Mouse (Mus musculus) midbrain, embryonic 12.5 days (tissue): ENCODE results near the gene Nup210l. TPM values are rescaled to one million over a fixed set of nuclear protein-coding genes. Genes with fewer than 3 reads are reported as not detected.

Experiments
- ATAC-seq: fragments of 200-750 bp; cut with Nextera tagmentation; 2 replicates; pipeline ENCODE4 v1.8.0; 2017; ENCODE audit warnings: low read depth, moderate TSS enrichment, moderate library complexity; ENCODE audit not compliant: low FRiP score
- H3K27ac ChIP-seq: fragments of 300-500 bp; sonication (generic); replicated peaks from 2 replicates; pipeline ENCODE4 v1.5.1; 2016; ENCODE audit warnings: mild to moderate bottlenecking
- H3K27me3 ChIP-seq: fragments of 300-500 bp; sonication (generic); 2 replicates; pipeline ENCODE4 v1.6.1; 2016; ENCODE audit warnings: mild to moderate bottlenecking
- H3K36me3 ChIP-seq: fragments of 300-500 bp; sonication (generic); 2 replicates; pipeline ENCODE4 v1.6.1; 2016
- H3K4me1 ChIP-seq: fragments of 300-500 bp; sonication (generic); 2 replicates; pipeline ENCODE4 v1.6.1; 2016
- H3K4me2 ChIP-seq: fragments of 300-500 bp; sonication (generic); replicated peaks from 2 replicates; pipeline ENCODE4 v1.6.1; 2016; ENCODE audit warnings: mild to moderate bottlenecking, moderate library complexity
- H3K4me3 ChIP-seq: fragments of 300-500 bp; sonication (generic); 2 replicates; pipeline ENCODE4 v1.5.1; 2016; ENCODE audit warnings: mild to moderate bottlenecking
- H3K9ac ChIP-seq: fragments of 300-500 bp; sonication (generic); replicated peaks from 2 replicates; pipeline ENCODE4 v1.6.1; 2016; ENCODE audit warnings: mild to moderate bottlenecking, moderate library complexity
- H3K9me3 ChIP-seq: fragments of 300-500 bp; sonication (generic); 2 replicates; pipeline ENCODE4 v1.6.1; 2016; ENCODE audit warnings: mild to moderate bottlenecking
- WGBS: fragments of 180-500 bp; shearing (Covaris S2); methylation state at CpG from one replicate; pipeline ENCODE4 v1.1.7; 2016; 5-methylcytosine and 5-hydroxymethylcytosine counted together
- polyA plus RNA-seq: library from polyadenylated mRNA; unstranded; fragments of >200 nt; fragmentation: Nextera tagmentation; extraction: Ambion mirVana; gene quantifications from 2 replicates; pipeline ENCODE4 v1.2.1, GENCODE M21; 2016

Gene Nup210l
- polyA plus RNA-seq, 1 experiment from 2014 or later, result 0.57 TPM

- WGBS, result 84% methylated on average over 5 of the region's 5 CpGs
- Histone ChIP-seq H3K27ac (no peak overlapping the region), H3K4me3 (no peak overlapping the region), H3K36me3 (no peaks in the 10 kb centered on the region), H3K9me3 (no peaks in the 10 kb centered on the region), H3K4me1 (no peaks in the 10 kb centered on the region), H3K4me2 (no peak overlapping the region), H3K27me3 (no peaks in the 10 kb centered on the region), H3K9ac (no peak overlapping the region)
- no peak for ATAC-seq
Observed at GRCm38 (mm10) chr3:90134993-90135392, 31.1 kb downstream of the Nup210l start.

GRCm38 (mm10) chr3:90136660-90137059 is 32.7 kb downstream of the Nup210l start:
- no peak overlapping the region for H3K4me2 ChIP-seq
- H3K27me3 ChIP-seq, result no peaks in the 10 kb centered on the region
- no peaks in the 10 kb centered on the region for H3K4me1 ChIP-seq
- no peak for ATAC-seq
- H3K27ac ChIP-seq, result no peak overlapping the region
- no peak overlapping the region for H3K9ac ChIP-seq
- WGBS, result 38% methylated on average over 13 of the region's 13 CpGs
- no peaks in the 10 kb centered on the region for H3K9me3 ChIP-seq
- H3K4me3 ChIP-seq, result no peak overlapping the region
- no peaks in the 10 kb centered on the region for H3K36me3 ChIP-seq

GRCm38 (mm10) chr3:90137606-90138005 is 33.7 kb downstream of the Nup210l start:
- ATAC-seq, result no peak
- H3K36me3 ChIP-seq, result no peaks in the 10 kb centered on the region

GRCm38 (mm10) chr3:90139962-90140361 is 36.0 kb downstream of the Nup210l start:
- WGBS, result 98% methylated on average over 3 of the region's 3 CpGs
- ATAC-seq, result no peak
- Histone ChIP-seq H3K27me3 (no peaks in the 10 kb centered on the region), H3K4me1 (no peaks in the 10 kb centered on the region), H3K9me3 (no peaks in the 10 kb centered on the region), H3K4me2 (no peak overlapping the region), H3K36me3 (no peaks in the 10 kb centered on the region), H3K4me3 (no peak overlapping the region), H3K27ac (no peak overlapping the region), H3K9ac (no peak overlapping the region)

More at GRCm38 (mm10) chr3:90137606-90138005, 33.7 kb downstream of the Nup210l start:
- no peak overlapping the region for H3K4me3 ChIP-seq
- no peaks in the 10 kb centered on the region for H3K9me3 ChIP-seq
- no peak overlapping the region for H3K27ac ChIP-seq
- WGBS, result no CpG with 5 or more reads among the region's 1 CpGs
- no peak overlapping the region for H3K4me2 ChIP-seq
- H3K9ac ChIP-seq, result no peak overlapping the region
- H3K27me3 ChIP-seq, result no peaks in the 10 kb centered on the region
- no peaks in the 10 kb centered on the region for H3K4me1 ChIP-seq

- no peak overlapping the region for H3K4me3 ChIP-seq
- no peak overlapping the region for H3K4me2 ChIP-seq
- no peaks in the 10 kb centered on the region for H3K4me1 ChIP-seq
- no peaks in the 10 kb centered on the region for H3K27me3 ChIP-seq
- H3K36me3 ChIP-seq, result no peaks in the 10 kb centered on the region
- no peak for ATAC-seq
- no peak overlapping the region for H3K9ac ChIP-seq
- WGBS, result 86% methylated on average over 3 of the region's 3 CpGs
- H3K27ac ChIP-seq, result no peak overlapping the region
- H3K9me3 ChIP-seq, result no peaks in the 10 kb centered on the region
Observed at GRCm38 (mm10) chr3:90145461-90145860, 41.5 kb downstream of the Nup210l start.

GRCm38 (mm10) chr3:90146651-90147050 is 42.7 kb downstream of the Nup210l start:
- Histone ChIP-seq H3K4me3 (no peak overlapping the region), H3K9ac (no peak overlapping the region), H3K36me3 (no peaks in the 10 kb centered on the region), H3K9me3 (no peaks in the 10 kb centered on the region), H3K27me3 (no peaks in the 10 kb centered on the region), H3K27ac (no peak overlapping the region), H3K4me2 (no peak overlapping the region), H3K4me1 (no peaks in the 10 kb centered on the region)
- 82% methylated on average over 1 of the region's 1 CpGs for WGBS
- ATAC-seq, result no peak

- H3K9ac ChIP-seq, result no peak overlapping the region
- no peaks in the 10 kb centered on the region for H3K4me1 ChIP-seq
- no peak overlapping the region for H3K4me3 ChIP-seq
- no peaks in the 10 kb centered on the region for H3K27me3 ChIP-seq
- H3K9me3 ChIP-seq, result no peaks in the 10 kb centered on the region
- no peak overlapping the region for H3K27ac ChIP-seq
- no peak for ATAC-seq
- WGBS, result 91% methylated on average over 12 of the region's 12 CpGs
- no peaks in the 10 kb centered on the region for H3K36me3 ChIP-seq
- no peak overlapping the region for H3K4me2 ChIP-seq
Observed at GRCm38 (mm10) chr3:90151086-90151740, 47.3 kb downstream of the Nup210l start.

- H3K4me2 ChIP-seq, result no peak overlapping the region
- no peak overlapping the region for H3K27ac ChIP-seq
- no peaks in the 10 kb centered on the region for H3K36me3 ChIP-seq
- H3K27me3 ChIP-seq, result no peaks in the 10 kb centered on the region
- no peak for ATAC-seq
- H3K4me1 ChIP-seq, result no peaks in the 10 kb centered on the region
- no peak overlapping the region for H3K4me3 ChIP-seq
- H3K9ac ChIP-seq, result no peak overlapping the region
- WGBS, result 77% methylated on average over 5 of the region's 5 CpGs
- H3K9me3 ChIP-seq, result no peaks in the 10 kb centered on the region
Observed at GRCm38 (mm10) chr3:90155996-90156395, 52.1 kb downstream of the Nup210l start.

- no peak for ATAC-seq
- Histone ChIP-seq H3K27ac (no peak overlapping the region), H3K9me3 (no peaks in the 10 kb centered on the region), H3K4me3 (no peak overlapping the region), H3K4me1 (no peaks in the 10 kb centered on the region), H3K27me3 (no peaks in the 10 kb centered on the region), H3K36me3 (no peaks in the 10 kb centered on the region), H3K4me2 (no peak overlapping the region), H3K9ac (no peak overlapping the region)
- WGBS, result 95% methylated on average over 9 of the region's 9 CpGs
Observed at GRCm38 (mm10) chr3:90159757-90160156, 55.8 kb downstream of the Nup210l start.

GRCm38 (mm10) chr3:90161541-90161940 is 57.6 kb downstream of the Nup210l start:
- no peaks in the 10 kb centered on the region for H3K4me1 ChIP-seq
- no peak overlapping the region for H3K9ac ChIP-seq
- ATAC-seq, result no peak
- H3K27ac ChIP-seq, result no peak overlapping the region
- 89% methylated on average over 3 of the region's 3 CpGs for WGBS
- no peaks in the 10 kb centered on the region for H3K9me3 ChIP-seq
- H3K27me3 ChIP-seq, result no peaks in the 10 kb centered on the region
- H3K4me3 ChIP-seq, result no peak overlapping the region
- no peaks in the 10 kb centered on the region for H3K36me3 ChIP-seq
- no peak overlapping the region for H3K4me2 ChIP-seq

- no peak overlapping the region for H3K27ac ChIP-seq
- H3K9me3 ChIP-seq, result no peaks in the 10 kb centered on the region
- H3K4me2 ChIP-seq, result no peak overlapping the region
- 73% methylated on average over 3 of the region's 3 CpGs for WGBS
- H3K36me3 ChIP-seq, result no peaks in the 10 kb centered on the region
- no peak overlapping the region for H3K9ac ChIP-seq
- no peaks in the 10 kb centered on the region for H3K4me1 ChIP-seq
- no peak for ATAC-seq
- H3K27me3 ChIP-seq, result no peaks in the 10 kb centered on the region
- H3K4me3 ChIP-seq, result no peak overlapping the region
Observed at GRCm38 (mm10) chr3:90179566-90179965, 75.6 kb downstream of the Nup210l start.

- Histone ChIP-seq H3K36me3 (no peaks in the 10 kb centered on the region), H3K4me3 (no peak overlapping the region), H3K9ac (no peak overlapping the region), H3K4me2 (no peak overlapping the region), H3K27me3 (no peaks in the 10 kb centered on the region), H3K9me3 (no peaks in the 10 kb centered on the region), H3K4me1 (no peaks in the 10 kb centered on the region), H3K27ac (no peak overlapping the region)
- no peak for ATAC-seq
- WGBS, result 83% methylated on average over 3 of the region's 3 CpGs
Observed at GRCm38 (mm10) chr3:90183581-90183980, 79.6 kb downstream of the Nup210l start.
